ENCODE assay signal across 13 mouse cellular contexts in the genomic region with DNA sequence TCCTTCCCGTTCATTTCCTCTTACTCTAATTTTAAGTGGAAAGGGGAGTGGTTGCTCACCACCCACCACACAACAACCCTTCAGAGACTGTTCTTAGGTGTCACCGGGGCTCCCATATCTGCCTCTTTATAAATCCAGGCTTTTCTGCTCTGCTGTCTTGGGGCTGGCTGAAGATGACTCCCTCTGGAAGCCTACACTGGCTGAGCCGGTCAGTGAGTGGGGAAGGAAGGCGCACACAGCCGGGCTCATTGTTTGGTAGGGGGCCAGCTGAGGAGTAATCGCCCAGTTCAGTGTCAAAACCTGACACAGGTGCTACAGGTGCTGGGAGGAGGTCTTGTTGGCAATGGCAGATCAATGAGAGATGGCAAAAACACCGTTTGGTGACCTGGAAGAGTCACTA. TPM values are rescaled to one million over a fixed set of nuclear protein-coding genes. Genes with fewer than 3 reads are reported as not detected.
DNase-seq lines count a peak whose midpoint lies in the region; ATAC-seq and TF ChIP-seq lines count a peak whose summit lies in the region.
"Had no signal": no experiment of that assay in that cellular context is flagged by ENCODE, and none has a peak within 500 bp of the region (broad histone marks: within the 10 kb centered on the region; RNA-seq: fewer than 3 reads in every experiment).

No protein-coding gene starts in this region.

- no peaks in the 10 kb centered on the region for H3K36me3 ChIP-seq in liver, adult 2 months (ENCODE audit: control insufficient read depth, insufficient read depth, low read length)
- H3K36me3 ChIP-seq in heart, embryonic 15.5 days, result no peaks in the 10 kb centered on the region
- no peaks in the 10 kb centered on the region for H3K36me3 ChIP-seq in liver, embryonic 16.5 days (ENCODE audit: control insufficient read depth, insufficient read depth)
- H3K36me3 ChIP-seq: forebrain, embryonic 10.5 days; limb, embryonic 13.5 days; midbrain, embryonic 13.5 days had no signal

- DNase-seq in gastrocnemius, adult 2 months, result no peak
- DNase-seq in gastrocnemius, postnatal 25 days, result no peak
- DNase-seq in liver, adult 2 months (ENCODE audit: extremely low read depth, low read depth, low spot score), result no peak
- no peak for DNase-seq in liver
- DNase-seq in left cerebral cortex, postnatal 14 days (ENCODE audit: low spot score in 2 of 2), result no peak
- DNase-seq in cerebellum, postnatal 10 days, result no peak
- DNase-seq: cerebellum, adult 11-12 months had no signal

- H3K4me2 ChIP-seq in heart, embryonic 15.5 days, result peak overlapping the region; percentile 51
- peak overlapping the region; percentile 21 for H3K4me2 ChIP-seq in liver, embryonic 16.5 days (ENCODE audit: low read depth, low read length)
- H3K4me2 ChIP-seq: midbrain, embryonic 13.5 days had no signal

- no peak for ATAC-seq in heart, embryonic 15.5 days (replicated peaks; ENCODE audit: insufficient number of reproducible peaks, insufficient read depth, low FRiP score, low read depth)
- ATAC-seq in liver, embryonic 16.5 days (ENCODE audit: low read depth), result no peak
- ATAC-seq: hindbrain, postnatal 0 days; midbrain, embryonic 13.5 days had no signal

- no peak for TF ChIP-seq CTCF in gastrocnemius, adult 2 months (IDR thresholded peaks at IDR 0.05)
- no peak for TF ChIP-seq CTCF in liver, adult 2 months (IDR thresholded peaks at IDR 0.05; ENCODE audit: low read depth, low read length)

- peak overlapping the region; percentile 80 for H3K27ac ChIP-seq in gastrocnemius, adult 2 months
- peak overlapping the region; percentile 84 for H3K27ac ChIP-seq in liver, adult 2 months (replicated peaks; ENCODE audit: insufficient read depth, low read depth, low read length)
- peak overlapping the region; percentile 82 for H3K27ac ChIP-seq in heart, embryonic 15.5 days
- peak overlapping the region; percentile 40 for H3K27ac ChIP-seq in liver, embryonic 16.5 days (ENCODE audit: low read length)
- H3K27ac ChIP-seq: hindbrain, postnatal 0 days; midbrain, embryonic 13.5 days had no signal

- H3K9ac ChIP-seq in liver, adult 2 months (ENCODE audit: low read depth, low read length), result peak overlapping the region; percentile 16; the same call in 1 of the 2 replicates
- no peak overlapping the region for H3K9ac ChIP-seq in heart, embryonic 15.5 days
- no peak overlapping the region for H3K9ac ChIP-seq in liver, embryonic 16.5 days (ENCODE audit: low read depth, low read length)
- H3K9ac ChIP-seq: limb, embryonic 13.5 days had no signal

- no peaks in the 10 kb centered on the region for H3K79me2 ChIP-seq in liver, adult 2 months (ENCODE audit: control insufficient read depth, insufficient read depth, low read length)

- 53% methylated on average over 7 of the region's 7 CpGs for WGBS in liver, adult 2 months
- WGBS in heart, embryonic 15.5 days, result 48% methylated on average over 7 of the region's 7 CpGs
- WGBS in liver, embryonic 16.5 days (ENCODE audit: insufficient replicate concordance), result 23% methylated on average over 7 of the region's 7 CpGs

- H3K9me3 ChIP-seq in heart, embryonic 15.5 days (replicated peaks), result no peaks in the 10 kb centered on the region
- no peaks in the 10 kb centered on the region for H3K9me3 ChIP-seq in liver, embryonic 16.5 days (replicated peaks; ENCODE audit: control insufficient read depth, low read length)
- H3K9me3 ChIP-seq: forebrain, embryonic 10.5 days; limb, embryonic 13.5 days; midbrain, embryonic 13.5 days had no signal

- H3K4me3 ChIP-seq in gastrocnemius, adult 2 months, result peak overlapping the region; percentile 47
- peak overlapping the region; percentile 5; the same call in 1 of the 2 replicates for H3K4me3 ChIP-seq in liver, adult 2 months (ENCODE audit: insufficient read depth, low read depth, low read length)
- peak overlapping the region; percentile 20 for H3K4me3 ChIP-seq in heart, embryonic 15.5 days
- no peak overlapping the region for H3K4me3 ChIP-seq in liver, embryonic 16.5 days (ENCODE audit: low read depth, low read length)
- H3K4me3 ChIP-seq: forebrain, embryonic 10.5 days; limb, embryonic 13.5 days; midbrain, embryonic 13.5 days had no signal

- H3K4me1 ChIP-seq in liver, adult 2 months (ENCODE audit: control insufficient read depth, insufficient read depth, low read length), result peaks cover 2% of the 10 kb centered on the region
- peaks cover 33% of the 10 kb centered on the region for H3K4me1 ChIP-seq in heart, embryonic 15.5 days (replicated peaks)
- peaks cover 11% of the 10 kb centered on the region for H3K4me1 ChIP-seq in liver, embryonic 16.5 days (ENCODE audit: control insufficient read depth, low read depth, low read length)

- intact Hi-C loops in gastrocnemius, adult 2 months (cut with DNase I), result loop anchor here (2.0 kb wide), 1 partner anchor 25 kb away; the partner anchor contains the start of gene Tagln2
- intact Hi-C loops in left cerebral cortex, postnatal 14 days (cut with DNase I), result loop anchor here (5.0 to 10.0 kb wide), 2 partner anchors 86 to 869 kb away; no protein-coding TSS in a partner anchor

- no peaks in the 10 kb centered on the region for H3K27me3 ChIP-seq in liver, adult 2 months (ENCODE audit: control insufficient read depth, insufficient read depth, low read length)
- peaks cover 12% of the 10 kb centered on the region for H3K27me3 ChIP-seq in heart, embryonic 15.5 days
- H3K27me3 ChIP-seq in liver, embryonic 16.5 days (ENCODE audit: control insufficient read depth, insufficient read depth, low read depth, low read length), result peaks cover 16% of the 10 kb centered on the region

- no peak for TF ChIP-seq POLR2A in liver, adult 2 months (IDR thresholded peaks at IDR 0.05; ENCODE audit: extremely low read depth, insufficient read depth, low read length)

RNA-seq across cellular contexts. Expression of gene Cfap45, which starts 5.4 kb away (rescaled TPM):
- not detected for total RNA-seq in gastrocnemius, adult 2 months (2021)
- not detected for total RNA-seq in gastrocnemius, postnatal 25 days (2021)
- total RNA-seq in liver, adult 2 months (2014; rRNA removed), result 0.09 and 0.13 TPM in 2 replicates
- polyA plus RNA-seq in liver, adult 2 months (2012; rRNA removed), result 0.39 TPM in 1 of 2 replicates, not detected in the other
- polyA plus RNA-seq in heart, embryonic 15.5 days (2015; fragmentation: Nextera tagmentation; extraction: Ambion mirVana), result 2.3 and 3.3 TPM in 2 replicates
- 0.21 and 0.40 TPM in 2 replicates for polyA plus RNA-seq in liver, embryonic 16.5 days (2015; fragmentation: Nextera tagmentation; extraction: Ambion mirVana)
- 1 to 10 TPM; 3.6 to 3.7 TPM for total RNA-seq in left cerebral cortex, postnatal 14 days (2021)

RNA-seq across cellular contexts. Expression of gene Tagln2, which starts 26.1 kb away (rescaled TPM):
- 10 to 100 TPM; 16.4 to 23.4 TPM for total RNA-seq in gastrocnemius, adult 2 months (2021)
- total RNA-seq in gastrocnemius, postnatal 25 days (2021), result 10 to 100 TPM; 24.8 to 33.7 TPM
- total RNA-seq in liver, adult 2 months (2014; rRNA removed), result 14.9 and 18.7 TPM in 2 replicates
- 22.3 and 25.6 TPM in 2 replicates for polyA plus RNA-seq in liver, adult 2 months (2012; rRNA removed)
- 276 and 327 TPM in 2 replicates for polyA plus RNA-seq in heart, embryonic 15.5 days (2015; fragmentation: Nextera tagmentation; extraction: Ambion mirVana)
- 112 and 113 TPM in 2 replicates for polyA plus RNA-seq in liver, embryonic 16.5 days (2015; fragmentation: Nextera tagmentation; extraction: Ambion mirVana)
- total RNA-seq in left cerebral cortex, postnatal 14 days (2021), result 10 to 100 TPM; 12.3 to 15.1 TPM

RNA-seq across cellular contexts. Expression of gene Vsig8, which starts 29.8 kb away (rescaled TPM):
- total RNA-seq in gastrocnemius, adult 2 months (2021), result not detected
- not detected for total RNA-seq in gastrocnemius, postnatal 25 days (2021)
- 0.07 TPM in 1 of 2 replicates, not detected in the other for total RNA-seq in liver, adult 2 months (2014; rRNA removed)
- not detected in 2 replicates for polyA plus RNA-seq in liver, adult 2 months (2012; rRNA removed)
- 0.34 and 0.55 TPM in 2 replicates for polyA plus RNA-seq in heart, embryonic 15.5 days (2015; fragmentation: Nextera tagmentation; extraction: Ambion mirVana)
- 0.05 TPM in 1 of 2 replicates, not detected in the other for polyA plus RNA-seq in liver, embryonic 16.5 days (2015; fragmentation: Nextera tagmentation; extraction: Ambion mirVana)
- under 1 TPM in 1 of 2 experiments, not detected in 1; 0.95 TPM for total RNA-seq in left cerebral cortex, postnatal 14 days (2021)
- polyA plus RNA-seq: forebrain, embryonic 10.5 days had no signal

RNA-seq across cellular contexts. Expression of gene Igsf9, which starts 44.4 kb away (rescaled TPM):
- under 1 TPM in 1 of 2 experiments, not detected in 1; 0.67 TPM for total RNA-seq in gastrocnemius, adult 2 months (2021)
- total RNA-seq in gastrocnemius, postnatal 25 days (2021), result under 1 TPM in 1 of 2 experiments, not detected in 1; 0.19 TPM
- total RNA-seq in liver, adult 2 months (2014; rRNA removed), result 0.27 and 0.28 TPM in 2 replicates
- polyA plus RNA-seq in liver, adult 2 months (2012; rRNA removed), result 0.55 and 0.80 TPM in 2 replicates
- polyA plus RNA-seq in heart, embryonic 15.5 days (2015; fragmentation: Nextera tagmentation; extraction: Ambion mirVana), result 2.9 and 7.7 TPM in 2 replicates
- 0.81 and 2.5 TPM in 2 replicates for polyA plus RNA-seq in liver, embryonic 16.5 days (2015; fragmentation: Nextera tagmentation; extraction: Ambion mirVana)
- 10 to 100 TPM; 10.9 to 15.2 TPM for total RNA-seq in left cerebral cortex, postnatal 14 days (2021)

RNA-seq across cellular contexts. Expression of gene Slamf9, which starts 50.8 kb away (rescaled TPM):
- under 1 TPM in 1 of 2 experiments, not detected in 1; 0.22 TPM for total RNA-seq in gastrocnemius, adult 2 months (2021)
- under 1 TPM; 0.20 to 0.35 TPM for total RNA-seq in gastrocnemius, postnatal 25 days (2021)
- total RNA-seq in liver, adult 2 months (2014; rRNA removed), result 0.87 and 0.92 TPM in 2 replicates
- 0.17 and 0.53 TPM in 2 replicates for polyA plus RNA-seq in liver, adult 2 months (2012; rRNA removed)
- polyA plus RNA-seq in heart, embryonic 15.5 days (2015; fragmentation: Nextera tagmentation; extraction: Ambion mirVana), result 0.83 and 1.1 TPM in 2 replicates
- polyA plus RNA-seq in liver, embryonic 16.5 days (2015; fragmentation: Nextera tagmentation; extraction: Ambion mirVana), result 1.0 and 1.1 TPM in 2 replicates
- total RNA-seq in left cerebral cortex, postnatal 14 days (2021), result under 1 TPM; 0.53 to 0.93 TPM
- total RNA-seq: hindbrain, postnatal 0 days had no signal
- polyA plus RNA-seq: forebrain, embryonic 10.5 days had no signal
